9 mouse cellular contexts compared by ENCODE assay signal in genomic region chr14:8317194-8318097, GRCm38 (mm10). TPM values are rescaled to one million over a fixed set of nuclear protein-coding genes. Genes with fewer than 3 reads are reported as not detected.
DNase-seq lines count a peak whose midpoint lies in the region; ATAC-seq and TF ChIP-seq lines count a peak whose summit lies in the region.
"Had no signal": no experiment of that assay in that cellular context is flagged by ENCODE, and none has a peak within 500 bp of the region (broad histone marks: within the 10 kb centered on the region; RNA-seq: fewer than 3 reads in every experiment).

Gene Fam107a (minus strand): TSS chr14:8318023.

- H3K4me1 ChIP-seq in lung, postnatal 0 days (ENCODE audit: insufficient read depth, low read depth, low read length) = peaks cover 4% of the 10 kb centered on the region; the same call in 1 of the 2 replicates
- H3K4me1 ChIP-seq in limb, embryonic 11.5 days (ENCODE audit: control insufficient read depth, insufficient read depth, low read length) = peaks cover 11% of the 10 kb centered on the region

- TF ChIP-seq EP300 in lung, postnatal 0 days (IDR thresholded peaks at IDR 0.05) = no peak

- WGBS in lung, postnatal 0 days = 7% methylated on average over 41 of the region's 41 CpGs
- 9% methylated on average over 41 of the region's 41 CpGs for WGBS in limb, embryonic 11.5 days

- peak within 1 kb of the TSS; percentile 35 for H3K4me2 ChIP-seq in lung, postnatal 0 days (replicated peaks; ENCODE audit: low read depth, low read length)
- H3K4me2 ChIP-seq in limb, embryonic 11.5 days (ENCODE audit: low read depth, severe bottlenecking) = peak within 1 kb of the TSS; percentile 43

- no peak within 1 kb of the TSS for H3K4me3 ChIP-seq in lung, postnatal 0 days (ENCODE audit: low read depth, low read length)
- peak within 1 kb of the TSS; percentile 23 for H3K4me3 ChIP-seq in limb, embryonic 11.5 days (ENCODE audit: low read depth, low read length)

- no peaks in the 10 kb centered on the region for H3K9me3 ChIP-seq in lung, postnatal 0 days (ENCODE audit: low read length)
- no peaks in the 10 kb centered on the region for H3K9me3 ChIP-seq in limb, embryonic 11.5 days (ENCODE audit: control insufficient read depth, low read length)

- no peak for TF ChIP-seq CTCF in lung, postnatal 0 days (IDR thresholded peaks at IDR 0.05)

- ATAC-seq in lung, postnatal 0 days = no peak
- 0 out of 2 replicates have a peak, but pooled peaks have one; percentile 35 for ATAC-seq in limb, embryonic 11.5 days (ENCODE audit: insufficient number of reproducible peaks, low FRiP score, low TSS enrichment, low read depth)

- no peaks in the 10 kb centered on the region for H3K36me3 ChIP-seq in lung, postnatal 0 days (ENCODE audit: insufficient read depth, low read length)
- no peaks in the 10 kb centered on the region for H3K36me3 ChIP-seq in limb, embryonic 11.5 days (ENCODE audit: control insufficient read depth, insufficient read depth, low read length)

- peaks cover 17% of the 10 kb centered on the region; the same call in 1 of the 2 replicates for H3K27me3 ChIP-seq in lung, postnatal 0 days (replicated peaks; ENCODE audit: insufficient read depth, low read length)
- peaks cover 18% of the 10 kb centered on the region for H3K27me3 ChIP-seq in limb, embryonic 11.5 days (ENCODE audit: control insufficient read depth, insufficient read depth, low read length)

- no peak within 1 kb of the TSS for H3K27ac ChIP-seq in lung, postnatal 0 days (ENCODE audit: low read length)
- H3K27ac ChIP-seq in limb, embryonic 11.5 days (replicated peaks; ENCODE audit: low read depth, low read length) = no peak within 1 kb of the TSS

- H3K9ac ChIP-seq in lung, postnatal 0 days (replicated peaks; ENCODE audit: low read depth) = no peak within 1 kb of the TSS
- no peak within 1 kb of the TSS for H3K9ac ChIP-seq in limb, embryonic 11.5 days (ENCODE audit: low read length)

- DNase-seq in cerebellum, postnatal 10 days = peak; percentile 20 to 32
- DNase-seq in cerebellum, postnatal 4 days (ENCODE audit: low spot score in 2 of 2) = no peak
- no peak for DNase-seq in lung, postnatal 0 days (ENCODE audit: low spot score)
- DNase-seq in lung, postnatal 25 days (ENCODE audit: low spot score) = no peak
- DNase-seq in limb, embryonic 11.5 days (ENCODE audit: low spot score) = peak; percentile 53
- peak; percentile 39 for DNase-seq in retina, postnatal 1 day
- DNase-seq in adrenal gland, postnatal 25 days = no peak
- DNase-seq in gastrocnemius, adult 8-10 months (ENCODE audit: low spot score in 2 of 2) = no peak

RNA-seq across cellular contexts. Expression of gene Fam107a, which starts in this region (rescaled TPM):
- 0.21 and 0.56 TPM in 2 replicates for polyA plus RNA-seq in lung, postnatal 0 days (2015; fragmentation: Nextera tagmentation; extraction: Ambion mirVana)
- 0.32 and 0.55 TPM in 2 replicates for polyA plus RNA-seq in limb, embryonic 11.5 days (2014; fragmentation: Nextera tagmentation; extraction: Ambion mirVana)
- 1.6 and 2.9 TPM in 2 replicates for total RNA-seq in adrenal gland, postnatal 25 days (2021)
- 1 to 10 TPM; 1.3 to 2.8 (median 2.4) TPM for total RNA-seq in gastrocnemius, adult 8-10 months (2022)
- total RNA-seq: common myeloid progenitor, adult 5-6 weeks had no signal

Comparison
In these comparisons a context has a peak if more than half of its experiments do, and no peak if none do; other contexts are left out.
1. DNase-seq: peak in cerebellum, postnatal 10 days (2 of 2) and retina, postnatal 1 day (single experiment); none in cerebellum, postnatal 4 days (0 of 2), lung, postnatal 0 days (single experiment), lung, postnatal 25 days (single experiment), adrenal gland, postnatal 25 days (single experiment) and gastrocnemius, adult 8-10 months (0 of 2).
2. Peak in DNase-seq, ATAC-seq, H3K4me3 ChIP-seq and H3K4me2 ChIP-seq in limb, embryonic 11.5 days; RNA of the gene not detected or under 1 TPM.